Mouse (Mus musculus) embryonic fibroblast, embryonic 13.5 days (primary cell): ENCODE results near the gene Arl6ip5. TPM values are rescaled to one million over a fixed set of nuclear protein-coding genes. Genes with fewer than 3 reads are reported as not detected.

ENCODE experiments used
- H3K27ac ChIP-seq: 2 replicates; pipeline ENCODE4 v1.5.1; 2012; ENCODE audit warnings: low read length, control low read depth, inconsistent platforms; ENCODE audit not compliant: insufficient read depth
- H3K4me1 ChIP-seq: 2 replicates; pipeline ENCODE4 v1.6.1; 2011; ENCODE audit warnings: low read length; ENCODE audit not compliant: control insufficient read depth, insufficient read depth
- H3K4me3 ChIP-seq: 2 replicates; pipeline ENCODE4 v1.5.1; 2011; ENCODE audit warnings: mild to moderate bottlenecking, control low read depth, low read length; ENCODE audit not compliant: insufficient read depth
- CTCF ChIP-seq: IDR thresholded peaks from 2 replicates; pipeline ENCODE4 v1.5.1; 2011; ENCODE audit warnings: mild to moderate bottlenecking, control low read depth, low read length, moderate library complexity, borderline replicate concordance; ENCODE audit not compliant: insufficient read depth
- POLR2A ChIP-seq: IDR thresholded peaks from 2 replicates; pipeline ENCODE4 v1.6.1; 2011; ENCODE audit warnings: low read depth, mild to moderate bottlenecking, control low read depth, low read length, moderate library complexity
- polyA plus RNA-seq: library from polyadenylated mRNA; stranded (reverse); fragments of >200 nt; gene quantifications from 2 replicates; pipeline ENCODE4 v1.2.4, GENCODE M21; 2011; ENCODE audit warnings: low read depth; ENCODE audit not compliant: missing spikeins, insufficient read length

Arl6ip5 gene
- polyA plus RNA-seq, 1 experiment, result 140 TPM

DNA sequence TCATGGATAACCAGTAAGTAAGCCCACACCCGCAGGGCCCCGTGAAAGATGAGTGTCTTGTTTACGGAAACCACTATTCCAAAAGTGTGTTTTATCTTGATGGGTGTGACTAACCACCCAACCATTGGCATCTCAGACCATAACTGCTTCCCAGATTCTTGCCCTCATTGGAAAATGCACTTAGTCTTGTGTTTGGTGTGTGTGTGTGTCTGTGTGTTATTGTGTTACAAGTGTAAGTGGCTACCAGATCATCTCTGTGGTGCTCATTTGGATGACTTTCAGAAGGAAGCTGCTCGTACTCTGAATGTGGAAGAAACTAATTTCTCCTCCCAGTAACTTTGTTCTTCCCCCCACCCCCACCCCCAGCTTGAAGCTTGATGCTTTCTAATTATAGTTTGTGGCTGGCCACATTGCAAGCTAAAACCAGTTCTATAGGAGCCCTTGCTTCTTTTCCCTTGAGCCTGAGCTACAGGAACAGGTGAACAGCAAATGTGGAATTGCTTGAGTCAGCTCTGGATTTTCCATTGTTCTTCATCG lies 12.5 kb downstream of the Arl6ip5 start:
- H3K27ac ChIP-seq, result peak overlapping the region; percentile 45; the same call in 1 of the 2 replicates
- H3K4me3 ChIP-seq, result no peak overlapping the region
- peaks cover 21% of the 10 kb centered on the region for H3K4me1 ChIP-seq
- TF ChIP-seq POLR2A (no peak), CTCF (no peak)

DNA sequence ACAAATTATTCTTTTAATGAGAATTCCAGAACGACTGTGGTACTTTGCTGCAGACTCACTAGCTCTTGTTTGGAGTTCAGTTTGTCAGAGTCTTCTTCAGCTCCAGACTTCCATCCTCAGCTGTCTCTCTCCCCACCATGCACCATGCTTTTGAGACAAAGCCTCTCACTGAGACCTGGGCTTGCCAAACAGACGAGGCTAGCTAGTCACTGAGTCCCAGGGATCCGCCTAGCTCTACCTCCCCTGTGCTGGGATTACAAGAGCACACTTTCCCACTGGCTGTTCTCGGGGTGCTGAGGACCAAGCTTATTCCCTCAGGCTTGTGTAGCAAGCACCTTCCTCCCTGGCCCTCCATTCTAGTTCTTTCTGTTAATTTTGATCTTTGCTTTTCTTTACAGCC lies 13.1 kb downstream of the Arl6ip5 start:
- Histone ChIP-seq H3K27ac (peak overlapping the region; percentile 45; the same call in 1 of the 2 replicates), H3K4me1 (peaks cover 21% of the 10 kb centered on the region)
- no peak for TF ChIP-seq POLR2A
- no peak for TF ChIP-seq CTCF

DNA sequence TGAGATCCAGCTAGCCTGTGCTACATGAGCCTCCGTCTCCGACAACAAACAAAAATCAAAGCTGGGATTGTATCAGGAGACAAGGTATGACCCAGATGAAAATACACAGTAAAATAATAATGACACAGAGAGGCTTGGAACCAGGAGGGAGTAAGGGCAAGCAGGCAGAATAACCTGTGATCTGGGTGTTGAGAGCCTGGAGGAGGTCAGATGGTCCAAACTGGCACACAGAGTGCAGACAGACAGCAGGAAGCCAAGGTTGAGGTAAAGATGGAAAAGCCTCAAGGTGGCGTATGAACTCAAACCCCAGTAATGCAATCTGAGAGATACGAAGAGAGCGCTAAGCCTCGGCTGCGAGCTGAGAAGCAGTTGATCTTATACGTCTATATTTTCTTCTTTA lies 14.0 kb downstream of the Arl6ip5 start:
- Histone ChIP-seq H3K27ac (no peak overlapping the region), H3K4me3 (no peak overlapping the region), H3K4me1 (peaks cover 21% of the 10 kb centered on the region)
- TF ChIP-seq CTCF (no peak), POLR2A (no peak)

More for the DNA sequence above, 13.1 kb downstream of the Arl6ip5 start:
- no peak overlapping the region for H3K4me3 ChIP-seq

DNA sequence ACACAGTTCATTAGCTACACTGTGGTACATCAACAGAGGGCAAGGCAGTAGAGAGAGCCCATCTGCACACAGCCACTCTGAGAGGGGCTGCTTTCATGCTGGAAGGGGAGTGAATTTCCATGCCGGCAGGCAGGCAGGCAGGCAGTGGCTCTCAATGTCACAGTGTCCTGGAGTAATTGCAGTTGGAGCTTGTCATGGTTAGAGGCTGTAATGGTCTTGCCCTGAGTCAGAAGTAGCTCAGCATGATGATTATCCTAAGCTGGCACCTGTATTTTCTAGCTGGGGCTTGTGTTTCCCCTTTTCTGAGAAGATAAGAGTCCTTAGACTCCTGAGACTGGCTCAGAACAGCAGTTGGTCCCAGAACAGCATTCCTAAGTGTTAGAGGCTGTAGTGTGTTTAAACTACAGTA lies 15.6 kb downstream of the Arl6ip5 start:
- H3K27ac ChIP-seq, result no peak overlapping the region
- peaks cover 21% of the 10 kb centered on the region for H3K4me1 ChIP-seq
- no peak overlapping the region for H3K4me3 ChIP-seq
- TF ChIP-seq POLR2A (no peak), CTCF (no peak)

DNA sequence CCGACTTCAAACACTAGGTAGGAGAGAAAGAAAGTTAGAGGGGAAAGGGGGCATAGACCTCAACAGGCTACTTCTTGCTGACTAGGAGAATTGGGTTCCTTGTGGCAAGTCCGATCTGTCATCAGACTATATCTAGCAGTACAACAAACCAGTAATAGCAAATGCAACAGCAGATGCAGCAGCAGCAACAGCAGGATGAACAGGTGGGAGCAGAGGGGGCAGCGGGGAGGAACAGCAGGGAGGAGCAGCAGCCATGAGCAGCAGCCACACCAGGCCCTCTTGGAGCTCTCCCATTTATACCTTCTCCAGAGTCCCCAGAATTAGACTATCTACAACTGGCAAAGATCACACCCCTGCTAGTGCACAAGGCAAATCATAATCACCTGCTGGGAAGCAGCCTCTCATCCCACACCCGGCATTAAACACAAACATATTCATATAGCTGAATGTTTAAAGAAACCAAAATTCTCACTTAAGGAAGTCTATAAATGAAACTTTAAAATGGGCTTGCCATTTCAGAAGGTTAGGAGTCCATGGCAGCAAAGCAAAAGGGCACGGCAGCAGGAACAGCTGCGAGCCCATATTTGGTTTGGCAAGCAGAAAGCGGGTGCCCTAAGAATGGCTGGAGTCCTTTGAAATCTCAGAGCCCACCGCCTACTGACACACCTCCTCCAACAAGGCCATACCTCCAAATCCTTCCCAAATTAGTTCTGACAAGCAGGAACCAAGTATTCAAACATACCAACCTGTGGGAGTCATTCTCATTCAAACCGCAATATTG lies 16.8 kb downstream of the Arl6ip5 start:
- TF ChIP-seq POLR2A (no peak), CTCF (no peak)
- H3K4me1 ChIP-seq, result peaks cover 12% of the 10 kb centered on the region
- no peak overlapping the region for H3K4me3 ChIP-seq
- H3K27ac ChIP-seq, result no peak overlapping the region

DNA sequence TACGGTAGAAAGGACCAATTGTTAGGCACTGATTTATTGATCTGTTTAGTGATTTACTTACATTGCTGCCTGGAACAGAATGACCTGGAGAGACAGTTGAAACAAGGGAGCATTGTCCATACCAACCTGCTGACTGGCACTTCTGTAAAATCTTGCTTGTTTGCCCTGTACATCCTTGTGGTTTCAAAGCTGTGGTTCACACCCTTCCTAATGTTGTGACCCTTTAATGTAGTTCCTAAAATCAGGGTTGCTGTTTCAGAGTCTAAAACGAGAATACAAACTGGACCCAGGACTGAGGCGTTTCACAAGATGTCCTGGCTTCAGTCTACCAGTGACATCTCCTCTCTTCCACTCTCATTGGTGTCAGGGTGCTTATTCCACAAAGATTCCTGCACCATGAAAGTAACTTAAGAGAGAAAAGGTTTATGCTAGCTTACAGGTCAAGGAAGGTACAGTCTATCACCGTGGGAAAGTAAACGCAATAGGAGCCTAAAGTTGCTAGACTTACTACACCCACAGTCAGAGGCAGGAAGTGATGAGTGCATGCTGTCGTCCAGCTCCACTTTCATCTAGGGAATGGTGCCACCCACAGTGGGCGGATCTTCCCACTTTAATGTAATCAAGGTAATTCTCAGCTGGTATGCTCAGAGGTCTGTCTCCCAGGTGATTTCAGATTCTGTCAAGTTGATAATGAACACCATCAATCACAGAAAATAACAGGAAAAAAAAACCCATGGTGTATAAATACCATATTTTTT lies 24.6 kb downstream of the Arl6ip5 start:
- Histone ChIP-seq H3K4me1 (no peaks in the 10 kb centered on the region), H3K27ac (no peak overlapping the region), H3K4me3 (no peak overlapping the region)
- no peak for TF ChIP-seq POLR2A
- no peak for TF ChIP-seq CTCF

DNA sequence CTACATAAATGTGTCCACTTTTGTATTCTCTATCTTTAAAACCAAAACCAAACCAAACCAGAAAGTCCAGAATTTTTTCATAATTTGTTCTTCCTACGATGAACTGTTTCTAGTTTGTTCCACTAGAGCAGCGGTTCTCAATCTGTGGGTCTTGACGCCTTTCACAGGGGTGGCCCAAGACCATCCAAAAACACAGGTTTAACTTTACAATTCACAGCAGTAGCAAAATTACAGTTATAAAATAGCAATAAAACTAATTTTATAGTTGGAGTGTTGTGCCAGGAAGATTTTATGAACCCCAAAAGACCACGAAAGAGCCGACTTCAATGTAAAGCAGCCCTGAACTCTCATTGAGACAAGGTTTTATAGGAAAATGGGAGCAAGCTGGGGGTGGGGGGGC lies 25.6 kb downstream of the Arl6ip5 start:
- H3K27ac ChIP-seq, result no peak overlapping the region
- no peak for TF ChIP-seq CTCF
- TF ChIP-seq POLR2A, result no peak
- no peaks in the 10 kb centered on the region for H3K4me1 ChIP-seq
- no peak overlapping the region for H3K4me3 ChIP-seq

DNA sequence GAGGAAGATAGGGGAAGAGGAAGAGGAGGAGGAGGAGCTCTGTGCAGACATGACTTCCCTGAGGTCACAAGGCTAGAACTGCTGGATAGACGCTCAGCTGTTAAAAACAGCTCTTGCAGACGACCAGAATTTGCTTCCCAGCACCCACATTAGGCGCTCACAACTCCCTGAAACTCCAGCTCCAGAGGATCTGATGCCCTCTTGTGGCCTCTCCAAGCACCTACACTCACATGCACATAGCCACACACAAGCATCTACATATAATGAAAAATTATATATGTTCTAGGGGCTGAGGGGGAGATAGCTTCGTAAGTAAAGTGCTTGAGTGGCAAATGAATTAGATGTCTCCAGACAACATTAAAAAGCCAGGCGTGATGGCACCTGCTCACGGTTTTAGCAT lies 28.9 kb downstream of the Arl6ip5 start:
- H3K27ac ChIP-seq, result no peak overlapping the region
- no peaks in the 10 kb centered on the region for H3K4me1 ChIP-seq
- TF ChIP-seq POLR2A, result no peak
- TF ChIP-seq CTCF, result no peak
- no peak overlapping the region for H3K4me3 ChIP-seq

DNA sequence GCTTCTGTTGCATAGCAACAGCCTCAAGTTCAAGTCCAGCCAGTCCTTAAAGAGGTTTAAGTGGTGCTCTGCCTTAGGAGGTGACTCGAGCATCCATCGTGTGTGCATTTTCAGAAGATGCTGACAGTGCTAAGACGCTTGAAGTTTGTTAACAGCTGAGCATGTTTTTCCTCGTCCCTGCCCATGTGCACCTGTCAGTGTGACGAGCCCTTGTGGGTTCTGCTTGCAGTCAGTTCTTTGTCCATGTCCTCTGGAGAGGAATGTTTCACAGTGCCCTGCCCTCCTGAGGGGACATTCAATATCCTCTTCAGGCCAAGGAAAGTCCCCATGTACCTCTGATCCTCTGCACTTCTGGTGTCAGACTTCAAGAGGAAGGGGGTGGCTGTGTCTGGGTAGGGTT lies 29.6 kb downstream of the Arl6ip5 start:
- TF ChIP-seq POLR2A (no peak), CTCF (no peak)
- H3K27ac ChIP-seq, result no peak overlapping the region
- H3K4me3 ChIP-seq, result no peak overlapping the region

DNA sequence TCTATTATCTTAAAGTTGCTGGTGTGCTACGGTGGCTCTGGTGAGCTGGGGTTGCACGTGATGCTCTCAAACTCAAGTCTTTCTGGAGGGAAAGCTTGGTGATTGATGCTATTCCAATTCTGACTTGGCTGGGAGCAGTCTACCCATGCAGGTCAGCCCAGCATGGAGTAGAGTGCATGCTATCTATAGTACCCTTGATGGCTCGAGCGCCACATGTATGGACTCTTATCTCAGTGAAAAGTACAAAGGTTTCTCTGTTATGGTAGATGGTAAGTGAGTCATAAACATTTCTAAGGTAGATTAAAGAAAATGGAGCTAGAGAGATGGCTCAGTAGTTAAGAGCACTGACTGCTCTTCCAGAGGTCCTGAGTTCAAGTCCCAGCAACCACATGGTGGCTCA lies 32.0 kb downstream of the Arl6ip5 start:
- TF ChIP-seq POLR2A (no peak), CTCF (no peak)
- H3K4me1 ChIP-seq, result no peaks in the 10 kb centered on the region

More for the DNA sequence above, 29.6 kb downstream of the Arl6ip5 start:
- H3K4me1 ChIP-seq, result no peaks in the 10 kb centered on the region

More for the DNA sequence above, 32.0 kb downstream of the Arl6ip5 start:
- Histone ChIP-seq H3K27ac (no peak overlapping the region), H3K4me3 (no peak overlapping the region)
